Mouse (Mus musculus) midbrain, postnatal 0 days (tissue): ENCODE measurements around the gene Gli3. TPM values are rescaled to one million over a fixed set of nuclear protein-coding genes. Genes with fewer than 3 reads are reported as not detected.

Experiments used
- ATAC-seq: fragments of 200-750 bp; cut with Nextera tagmentation; 2 replicates; pipeline ENCODE4 v1.8.0; 2017; ENCODE audit warnings: moderate number of reproducible peaks, mild to moderate bottlenecking, moderate TSS enrichment, moderate library complexity; ENCODE audit not compliant: low FRiP score
- DNase-seq: peaks from one replicate; pipeline ENCODE4 v3.0.0-alpha.2; 2015; ENCODE audit warnings: low spot score
- H3K27ac ChIP-seq: fragments of 300-500 bp; sonication (generic); 2 replicates; pipeline ENCODE4 v1.5.1; 2014; ENCODE audit warnings: low read depth, mild to moderate bottlenecking, low read length, mixed read lengths
- H3K27me3 ChIP-seq: fragments of 300-500 bp; sonication (generic); 2 replicates; pipeline ENCODE4 v1.6.1; 2014; ENCODE audit warnings: low read length, control low read depth, mixed read lengths; ENCODE audit not compliant: insufficient read depth
- H3K36me3 ChIP-seq: fragments of 300-500 bp; sonication (generic); 2 replicates; pipeline ENCODE4 v1.6.1; 2014; ENCODE audit warnings: low read length, control low read depth, mixed read lengths; ENCODE audit not compliant: insufficient read depth
- H3K4me1 ChIP-seq: fragments of 300-500 bp; sonication (generic); 2 replicates; pipeline ENCODE4 v1.6.1; 2014; ENCODE audit warnings: mild to moderate bottlenecking, control low read depth, antibody characterized with exemption, low read length, mixed read lengths; ENCODE audit not compliant: insufficient read depth
- H3K4me2 ChIP-seq: fragments of 300-500 bp; sonication (generic); 2 replicates; pipeline ENCODE4 v1.6.1; 2014; ENCODE audit warnings: low read depth, mild to moderate bottlenecking, low read length, mixed read lengths; ENCODE audit not compliant: poor library complexity, severe bottlenecking
- H3K4me3 ChIP-seq: fragments of 300-500 bp; sonication (generic); 2 replicates; pipeline ENCODE4 v1.5.1; 2014; ENCODE audit warnings: low read depth, mild to moderate bottlenecking, low read length, moderate library complexity
- H3K9ac ChIP-seq: fragments of 300-500 bp; sonication (generic); replicated peaks from 2 replicates; pipeline ENCODE4 v1.6.1; 2014; ENCODE audit warnings: mild to moderate bottlenecking, low read length, moderate library complexity, mixed read lengths; ENCODE audit not compliant: poor library complexity, severe bottlenecking
- H3K9me3 ChIP-seq: fragments of 300-500 bp; sonication (generic); 2 replicates; pipeline ENCODE4 v1.6.1; 2016; ENCODE audit warnings: low read length, control low read depth
- CTCF ChIP-seq: IDR thresholded peaks from 2 replicates; pipeline ENCODE4 v1.5.1; 2016; ENCODE audit warnings: antibody characterized with exemption, mild to moderate bottlenecking
- WGBS: fragments of 180-500 bp; shearing (Covaris S2); extraction: QIAGEN DNeasy Blood & Tissue Kit; methylation state at CpG from one replicate; pipeline ENCODE4 v1.1.7; 2014; 5-methylcytosine and 5-hydroxymethylcytosine counted together
- polyA plus RNA-seq: library from polyadenylated mRNA; unstranded; fragments of >200 nt; fragmentation: Nextera tagmentation; extraction: Ambion mirVana; gene quantifications from 2 replicates; pipeline ENCODE4 v1.2.1, GENCODE M21; 2015
- total RNA-seq: library from RNA; depleted of rRNA; stranded (reverse); fragments of >200 nt; gene quantifications from 2 replicates; pipeline ENCODE4 v1.2.3, GENCODE M21; 2014

Gene Gli3
- total and polyA plus RNA-seq, 2 experiments from 2014 or later, result 3.9 to 9.2 TPM

DNA sequence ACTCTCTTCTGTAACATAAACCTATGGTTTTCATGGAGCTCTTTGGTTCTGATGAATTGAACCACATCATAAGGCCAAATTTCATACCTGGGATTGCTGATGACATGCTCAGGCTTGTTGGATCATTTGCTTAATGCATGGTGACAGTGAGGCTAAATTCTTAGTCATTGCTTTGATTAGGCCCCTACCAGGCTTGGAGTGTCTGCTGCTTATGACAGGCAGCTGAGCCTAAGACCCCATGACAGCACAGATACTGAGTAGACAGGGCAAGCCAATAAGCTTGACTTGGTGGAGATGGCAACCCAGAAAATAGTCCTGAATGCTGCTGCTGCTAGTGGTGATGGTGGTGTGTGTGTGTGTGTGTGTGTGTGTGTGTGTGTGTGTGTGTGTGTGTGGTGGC, 47.9 kb downstream of the Gli3 start:
- H3K9ac ChIP-seq, result no peak overlapping the region
- no peak for DNase-seq
- H3K4me3 ChIP-seq, result no peak overlapping the region
- no peak overlapping the region for H3K4me2 ChIP-seq
- no peaks in the 10 kb centered on the region for H3K9me3 ChIP-seq
- H3K4me1 ChIP-seq, result no peaks in the 10 kb centered on the region
- no peaks in the 10 kb centered on the region for H3K36me3 ChIP-seq
- no peaks in the 10 kb centered on the region for H3K27me3 ChIP-seq
- no peak for TF ChIP-seq CTCF
- no peak overlapping the region for H3K27ac ChIP-seq
- no peak for ATAC-seq

DNA sequence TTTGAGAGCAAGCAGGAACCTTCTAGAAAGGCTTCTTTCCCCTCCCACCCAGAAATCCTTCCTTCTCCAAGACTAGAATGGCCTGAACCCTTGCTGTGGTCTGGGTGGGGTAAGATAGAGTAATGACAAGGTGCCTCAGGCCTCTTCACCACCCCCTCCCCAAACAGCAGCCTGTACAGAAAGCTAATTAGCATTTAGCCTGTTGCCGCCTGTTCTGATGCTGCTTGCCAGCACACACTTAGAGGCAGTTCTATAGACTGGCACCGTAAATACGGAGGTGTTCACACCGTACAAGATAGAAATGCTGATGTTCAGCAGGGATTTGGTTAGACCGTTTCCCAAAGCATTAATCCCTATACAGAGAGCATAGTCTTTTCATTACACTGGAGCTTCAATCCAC, 50.1 kb downstream of the Gli3 start:
- Histone ChIP-seq H3K4me3 (no peak overlapping the region), H3K9ac (no peak overlapping the region), H3K27me3 (no peaks in the 10 kb centered on the region), H3K4me1 (no peaks in the 10 kb centered on the region), H3K9me3 (no peaks in the 10 kb centered on the region), H3K36me3 (no peaks in the 10 kb centered on the region), H3K4me2 (no peak overlapping the region), H3K27ac (no peak overlapping the region)
- WGBS, result 50% methylated on average over 5 of the region's 5 CpGs
- no peak for TF ChIP-seq CTCF
- no peak for ATAC-seq
- DNase-seq, result no peak

DNA sequence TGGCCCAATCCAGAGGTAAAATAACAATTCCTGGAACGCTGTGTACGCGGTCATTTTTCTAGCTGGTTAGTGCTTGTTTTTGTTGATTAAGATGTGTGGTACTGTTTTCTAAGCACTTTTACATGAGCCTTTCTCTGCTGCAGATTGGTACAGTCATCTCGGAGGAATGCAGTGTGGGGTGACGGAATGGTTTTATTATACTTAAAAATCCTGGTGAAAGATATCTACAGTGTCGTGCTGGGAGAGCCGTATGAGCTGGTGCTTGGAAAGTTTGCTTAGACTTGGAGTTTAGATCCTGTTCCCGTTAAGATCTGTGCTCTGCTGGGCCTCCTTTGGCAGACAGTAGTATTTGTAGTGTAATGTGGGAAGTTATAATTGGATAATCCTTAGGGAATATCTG, 51.0 kb downstream of the Gli3 start:
- TF ChIP-seq CTCF, result no peak
- DNase-seq (no peak), ATAC-seq (no peak)
- Histone ChIP-seq H3K4me2 (no peak overlapping the region), H3K27ac (no peak overlapping the region), H3K4me1 (no peaks in the 10 kb centered on the region), H3K27me3 (no peaks in the 10 kb centered on the region), H3K36me3 (no peaks in the 10 kb centered on the region), H3K9ac (no peak overlapping the region), H3K9me3 (no peaks in the 10 kb centered on the region), H3K4me3 (no peak overlapping the region)
- 89% methylated on average over 8 of the region's 8 CpGs for WGBS

- peaks cover 5% of the 10 kb centered on the region; the same call in 1 of the 2 replicates for H3K4me1 ChIP-seq
- no peaks in the 10 kb centered on the region for H3K27me3 ChIP-seq
- H3K9ac ChIP-seq, result no peak overlapping the region
- H3K9me3 ChIP-seq, result no peaks in the 10 kb centered on the region
- ATAC-seq (no peak), DNase-seq (no peak)
- no peaks in the 10 kb centered on the region for H3K36me3 ChIP-seq
- TF ChIP-seq CTCF, result no peak
- WGBS, result 59% methylated on average over 9 of the region's 9 CpGs
- H3K27ac ChIP-seq, result no peak overlapping the region
- no peak overlapping the region for H3K4me3 ChIP-seq
- H3K4me2 ChIP-seq, result no peak overlapping the region
Observed at GRCm38 (mm10) chr13:15517048-15517760, 54.2 kb downstream of the Gli3 start.

DNA sequence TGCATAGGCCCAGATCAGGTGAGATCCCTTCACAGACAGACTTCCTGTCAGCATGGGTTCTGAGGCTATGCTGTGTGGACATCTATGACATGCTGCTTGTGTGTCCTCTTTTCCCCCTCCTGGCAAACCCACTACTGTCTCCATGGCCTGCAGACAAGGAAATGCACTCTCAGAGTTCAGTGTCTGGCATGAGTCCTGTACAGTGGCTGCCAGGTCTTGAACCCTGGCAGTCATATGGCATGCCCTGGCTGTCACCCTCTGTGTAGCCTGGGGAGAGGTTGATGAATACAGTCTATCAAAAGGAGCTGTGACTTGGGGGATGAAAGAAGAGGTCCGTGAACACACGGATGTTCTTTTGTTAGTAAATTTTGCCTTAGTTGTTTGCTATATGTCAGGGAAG, 57.3 kb downstream of the Gli3 start:
- Histone ChIP-seq H3K36me3 (no peaks in the 10 kb centered on the region), H3K4me1 (peaks cover 5% of the 10 kb centered on the region; the same call in 1 of the 2 replicates), H3K27ac (no peak overlapping the region), H3K27me3 (no peaks in the 10 kb centered on the region), H3K9ac (no peak overlapping the region), H3K4me3 (no peak overlapping the region), H3K9me3 (no peaks in the 10 kb centered on the region), H3K4me2 (no peak overlapping the region)
- ATAC-seq, result no peak
- TF ChIP-seq CTCF, result no peak
- WGBS, result 23% methylated on average over 2 of the region's 2 CpGs
- no peak for DNase-seq

DNA sequence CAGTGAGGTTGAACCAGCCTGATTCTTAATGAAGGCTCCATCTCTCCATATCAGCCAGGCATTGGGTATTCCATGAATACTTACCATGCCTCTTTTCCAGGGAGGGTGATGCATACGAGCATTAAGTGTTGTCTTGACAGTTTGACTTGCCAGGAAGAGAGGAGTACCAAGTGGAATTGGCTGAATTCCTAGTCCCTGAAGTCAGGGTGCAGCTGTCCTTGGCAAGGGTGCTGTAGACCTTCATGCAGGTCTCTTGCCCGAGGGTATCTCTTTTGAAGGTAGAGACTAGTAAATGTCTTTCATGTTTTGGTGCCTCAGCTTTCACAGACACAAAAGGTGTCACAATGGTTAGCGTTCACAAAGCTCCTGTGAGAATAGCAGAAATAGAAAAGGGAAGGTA, 59.1 kb downstream of the Gli3 start:
- Histone ChIP-seq H3K36me3 (no peaks in the 10 kb centered on the region), H3K27me3 (no peaks in the 10 kb centered on the region), H3K9ac (no peak overlapping the region), H3K4me3 (no peak overlapping the region), H3K9me3 (no peaks in the 10 kb centered on the region), H3K4me2 (no peak overlapping the region), H3K4me1 (peaks cover 5% of the 10 kb centered on the region; the same call in 1 of the 2 replicates), H3K27ac (no peak overlapping the region)
- TF ChIP-seq CTCF, result no peak
- ATAC-seq (no peak), DNase-seq (no peak)
- 76% methylated on average over 3 of the region's 3 CpGs for WGBS
